Mouse (Mus musculus): ENCODE data around the gene Xpo6. TPM values are rescaled to one million over a fixed set of nuclear protein-coding genes. Genes with fewer than 3 reads are reported as not detected.
A peak's percentile ranks its signal among the peaks of the same experiment; 100 is the strongest.

The Xpo6 gene
- polyA plus RNA-seq, 1 experiment from 2014 or later, result 27.6 TPM

- Histone ChIP-seq H3K9me3 (replicated peaks; ENCODE audit: control insufficient read depth, low read length) (no peaks in the 10 kb centered on the region), H3K4me3 (ENCODE audit: low read length) (no peak overlapping the region), H3K4me1 (ENCODE audit: control insufficient read depth, insufficient read depth, low read length) (peaks cover 11% of the 10 kb centered on the region), H3K27me3 (ENCODE audit: control insufficient read depth, insufficient read depth, low read length) (no peaks in the 10 kb centered on the region), H3K27ac (ENCODE audit: low read length) (peak overlapping the region; percentile 51), H3K36me3 (ENCODE audit: control insufficient read depth, insufficient read depth) (peaks cover 22% of the 10 kb centered on the region), H3K9ac (ENCODE audit: low read length) (peak overlapping the region; percentile 3; the same call in 1 of the 2 replicates), H3K4me2 (ENCODE audit: low read depth, low read length) (no peak overlapping the region)
- WGBS, result 23% methylated on average over 3 of the region's 3 CpGs
- no peak for ATAC-seq (replicated peaks; ENCODE audit: extremely low read depth, insufficient read depth, low FRiP score)
Observed at GRCm38 (mm10) chr7:126167426-126167825, 32.9 kb downstream of the Xpo6 start.

GRCm38 (mm10) chr7:126166571-126166970 is 33.7 kb downstream of the Xpo6 start:
- peaks cover 16% of the 10 kb centered on the region for H3K36me3 ChIP-seq (ENCODE audit: control insufficient read depth, insufficient read depth)
- H3K9ac ChIP-seq (ENCODE audit: low read length), result no peak overlapping the region
- H3K4me1 ChIP-seq (ENCODE audit: control insufficient read depth, insufficient read depth, low read length), result peaks cover 11% of the 10 kb centered on the region
- H3K27ac ChIP-seq (ENCODE audit: low read length), result no peak overlapping the region; the same call in 1 of the 2 replicates
- no peaks in the 10 kb centered on the region for H3K27me3 ChIP-seq (ENCODE audit: control insufficient read depth, insufficient read depth, low read length)
- H3K4me2 ChIP-seq (ENCODE audit: low read depth, low read length), result no peak overlapping the region
- no peak for ATAC-seq (replicated peaks; ENCODE audit: extremely low read depth, insufficient read depth, low FRiP score)
- no peak overlapping the region for H3K4me3 ChIP-seq (ENCODE audit: low read length)
- H3K9me3 ChIP-seq (replicated peaks; ENCODE audit: control insufficient read depth, low read length), result no peaks in the 10 kb centered on the region

- peaks cover 29% of the 10 kb centered on the region for H3K36me3 ChIP-seq (ENCODE audit: control insufficient read depth, insufficient read depth)
- WGBS, result 91% methylated on average over 3 of the region's 3 CpGs
- ATAC-seq (replicated peaks; ENCODE audit: extremely low read depth, insufficient read depth, low FRiP score), result no peak
Observed at GRCm38 (mm10) chr7:126158238-126158637, 42.1 kb downstream of the Xpo6 start.

GRCm38 (mm10) chr7:126155746-126156145 is 44.6 kb downstream of the Xpo6 start:
- H3K27me3 ChIP-seq (ENCODE audit: control insufficient read depth, insufficient read depth, low read length), result no peaks in the 10 kb centered on the region
- H3K9me3 ChIP-seq (replicated peaks; ENCODE audit: control insufficient read depth, low read length), result no peaks in the 10 kb centered on the region
- H3K9ac ChIP-seq (ENCODE audit: low read length), result no peak overlapping the region
- no peak overlapping the region for H3K4me3 ChIP-seq (ENCODE audit: low read length)
- WGBS, result 75% methylated on average over 1 of the region's 1 CpGs
- no peaks in the 10 kb centered on the region for H3K4me1 ChIP-seq (ENCODE audit: control insufficient read depth, insufficient read depth, low read length)
- no peak overlapping the region for H3K27ac ChIP-seq (ENCODE audit: low read length)
- peaks cover 42% of the 10 kb centered on the region for H3K36me3 ChIP-seq (ENCODE audit: control insufficient read depth, insufficient read depth)
- no peak overlapping the region for H3K4me2 ChIP-seq (ENCODE audit: low read depth, low read length)
- ATAC-seq (replicated peaks; ENCODE audit: extremely low read depth, insufficient read depth, low FRiP score), result no peak

More at GRCm38 (mm10) chr7:126158238-126158637, 42.1 kb downstream of the Xpo6 start:
- Histone ChIP-seq H3K9me3 (replicated peaks; ENCODE audit: control insufficient read depth, low read length) (no peaks in the 10 kb centered on the region), H3K4me1 (ENCODE audit: control insufficient read depth, insufficient read depth, low read length) (no peaks in the 10 kb centered on the region), H3K4me2 (ENCODE audit: low read depth, low read length) (no peak overlapping the region), H3K27ac (ENCODE audit: low read length) (no peak overlapping the region), H3K27me3 (ENCODE audit: control insufficient read depth, insufficient read depth, low read length) (no peaks in the 10 kb centered on the region), H3K4me3 (ENCODE audit: low read length) (no peak overlapping the region), H3K9ac (ENCODE audit: low read length) (no peak overlapping the region)

DNA sequence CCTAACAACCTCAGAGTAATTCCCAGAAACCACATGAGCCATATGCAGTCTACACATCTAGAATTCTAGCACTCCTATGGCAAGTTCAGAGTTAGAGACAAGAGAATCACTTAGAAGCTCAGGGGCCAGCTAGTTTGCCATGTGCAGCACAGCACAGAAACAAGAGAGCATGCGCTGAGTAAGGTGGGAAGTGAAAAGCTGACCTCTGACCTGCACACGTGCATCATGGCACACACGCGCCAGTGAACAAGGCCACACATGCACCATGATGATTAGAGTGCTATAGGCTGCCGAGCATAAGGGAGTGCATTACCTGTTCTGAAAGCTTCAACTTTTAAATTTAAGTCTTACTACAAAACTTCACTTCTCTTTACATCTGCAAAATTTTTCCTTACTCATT is 45.6 kb downstream of the Xpo6 start:
- Histone ChIP-seq H3K4me3 (ENCODE audit: low read length) (no peak overlapping the region), H3K27me3 (ENCODE audit: control insufficient read depth, insufficient read depth, low read length) (no peaks in the 10 kb centered on the region), H3K9ac (ENCODE audit: low read length) (no peak overlapping the region), H3K36me3 (ENCODE audit: control insufficient read depth, insufficient read depth) (peaks cover 36% of the 10 kb centered on the region), H3K27ac (ENCODE audit: low read length) (no peak overlapping the region), H3K9me3 (replicated peaks; ENCODE audit: control insufficient read depth, low read length) (no peaks in the 10 kb centered on the region), H3K4me2 (ENCODE audit: low read depth, low read length) (no peak overlapping the region), H3K4me1 (ENCODE audit: control insufficient read depth, insufficient read depth, low read length) (no peaks in the 10 kb centered on the region)
- WGBS, result 87% methylated on average over 5 of the region's 5 CpGs
- ATAC-seq (replicated peaks; ENCODE audit: extremely low read depth, insufficient read depth, low FRiP score), result no peak

DNA sequence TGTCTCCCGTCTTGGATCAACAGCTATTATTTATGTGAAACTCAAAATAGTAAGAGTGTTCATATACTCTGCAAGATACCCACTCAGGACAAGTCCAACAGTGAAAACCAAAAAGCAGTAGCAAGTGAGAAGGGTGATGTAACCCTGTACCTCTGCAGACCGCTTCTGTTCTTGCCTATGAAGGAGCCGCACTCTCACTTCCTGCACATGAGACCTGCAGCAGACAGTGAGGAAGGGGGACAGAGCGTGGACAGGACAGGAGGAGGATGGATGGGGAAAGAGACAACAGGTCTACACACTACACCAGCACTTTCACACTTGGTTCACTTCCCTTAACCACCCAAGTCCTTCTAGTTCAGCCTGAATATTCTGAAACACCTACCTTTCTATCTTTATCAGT is 48.0 kb downstream of the Xpo6 start:
- H3K4me1 ChIP-seq (ENCODE audit: control insufficient read depth, insufficient read depth, low read length), result no peaks in the 10 kb centered on the region
- H3K27me3 ChIP-seq (ENCODE audit: control insufficient read depth, insufficient read depth, low read length), result no peaks in the 10 kb centered on the region
- H3K9ac ChIP-seq (ENCODE audit: low read length), result no peak overlapping the region
- no peak overlapping the region for H3K4me3 ChIP-seq (ENCODE audit: low read length)
- no peak for ATAC-seq (replicated peaks; ENCODE audit: extremely low read depth, insufficient read depth, low FRiP score)
- no peak overlapping the region for H3K4me2 ChIP-seq (ENCODE audit: low read depth, low read length)
- 85% methylated on average over 4 of the region's 4 CpGs for WGBS
- H3K27ac ChIP-seq (ENCODE audit: low read length), result no peak overlapping the region
- H3K36me3 ChIP-seq (ENCODE audit: control insufficient read depth, insufficient read depth), result peaks cover 36% of the 10 kb centered on the region
- H3K9me3 ChIP-seq (replicated peaks; ENCODE audit: control insufficient read depth, low read length), result no peaks in the 10 kb centered on the region

GRCm38 (mm10) chr7:126146156-126146555 is 54.1 kb downstream of the Xpo6 start:
- 83% methylated on average over 1 of the region's 1 CpGs for WGBS
- no peak overlapping the region for H3K4me3 ChIP-seq (ENCODE audit: low read length)
- no peaks in the 10 kb centered on the region for H3K9me3 ChIP-seq (replicated peaks; ENCODE audit: control insufficient read depth, low read length)
- H3K4me2 ChIP-seq (ENCODE audit: low read depth, low read length), result no peak overlapping the region
- H3K36me3 ChIP-seq (ENCODE audit: control insufficient read depth, insufficient read depth), result peaks cover 19% of the 10 kb centered on the region
- ATAC-seq (replicated peaks; ENCODE audit: extremely low read depth, insufficient read depth, low FRiP score), result no peak
- peaks cover 5% of the 10 kb centered on the region for H3K4me1 ChIP-seq (ENCODE audit: control insufficient read depth, insufficient read depth, low read length)
- H3K9ac ChIP-seq (ENCODE audit: low read length), result no peak overlapping the region
- H3K27me3 ChIP-seq (ENCODE audit: control insufficient read depth, insufficient read depth, low read length), result no peaks in the 10 kb centered on the region
- H3K27ac ChIP-seq (ENCODE audit: low read length), result no peak overlapping the region

GRCm38 (mm10) chr7:126144364-126144763 is 55.9 kb downstream of the Xpo6 start:
- Histone ChIP-seq H3K9me3 (replicated peaks; ENCODE audit: control insufficient read depth, low read length) (no peaks in the 10 kb centered on the region), H3K4me3 (ENCODE audit: low read length) (no peak overlapping the region), H3K4me1 (ENCODE audit: control insufficient read depth, insufficient read depth, low read length) (peaks cover 5% of the 10 kb centered on the region), H3K9ac (ENCODE audit: low read length) (no peak overlapping the region), H3K27me3 (ENCODE audit: control insufficient read depth, insufficient read depth, low read length) (no peaks in the 10 kb centered on the region), H3K4me2 (ENCODE audit: low read depth, low read length) (no peak overlapping the region), H3K36me3 (ENCODE audit: control insufficient read depth, insufficient read depth) (peaks cover 36% of the 10 kb centered on the region), H3K27ac (ENCODE audit: low read length) (no peak overlapping the region)
- WGBS, result 81% methylated on average over 2 of the region's 2 CpGs
- ATAC-seq (replicated peaks; ENCODE audit: extremely low read depth, insufficient read depth, low FRiP score), result no peak

DNA sequence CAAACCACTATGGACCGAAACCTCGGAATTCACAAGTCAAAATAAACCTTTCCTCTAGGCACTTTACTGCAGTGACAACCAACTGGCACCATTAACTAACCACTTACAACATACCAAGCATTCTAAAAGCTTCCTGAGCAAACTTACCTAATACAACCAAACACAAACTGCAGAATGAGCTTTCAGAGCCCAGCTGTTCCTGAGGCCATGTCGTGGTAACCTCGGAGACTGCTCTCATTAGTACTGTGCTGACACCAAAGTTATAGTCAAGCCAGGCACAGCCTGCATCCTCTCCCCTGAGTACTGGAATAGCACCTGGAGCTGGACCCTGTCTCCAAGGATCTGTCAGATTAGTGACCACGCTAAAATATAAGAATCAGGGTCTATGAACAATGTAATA is 62.5 kb downstream of the Xpo6 start:
- Histone ChIP-seq H3K36me3 (ENCODE audit: control insufficient read depth, insufficient read depth) (peaks cover 40% of the 10 kb centered on the region), H3K4me1 (ENCODE audit: control insufficient read depth, insufficient read depth, low read length) (no peaks in the 10 kb centered on the region), H3K27me3 (ENCODE audit: control insufficient read depth, insufficient read depth, low read length) (no peaks in the 10 kb centered on the region), H3K9me3 (replicated peaks; ENCODE audit: control insufficient read depth, low read length) (no peaks in the 10 kb centered on the region), H3K27ac (ENCODE audit: low read length) (no peak overlapping the region), H3K9ac (ENCODE audit: low read length) (no peak overlapping the region), H3K4me3 (ENCODE audit: low read length) (no peak overlapping the region), H3K4me2 (ENCODE audit: low read depth, low read length) (no peak overlapping the region)
- 86% methylated on average over 5 of the region's 5 CpGs for WGBS
- no peak for ATAC-seq (replicated peaks; ENCODE audit: extremely low read depth, insufficient read depth, low FRiP score)

DNA sequence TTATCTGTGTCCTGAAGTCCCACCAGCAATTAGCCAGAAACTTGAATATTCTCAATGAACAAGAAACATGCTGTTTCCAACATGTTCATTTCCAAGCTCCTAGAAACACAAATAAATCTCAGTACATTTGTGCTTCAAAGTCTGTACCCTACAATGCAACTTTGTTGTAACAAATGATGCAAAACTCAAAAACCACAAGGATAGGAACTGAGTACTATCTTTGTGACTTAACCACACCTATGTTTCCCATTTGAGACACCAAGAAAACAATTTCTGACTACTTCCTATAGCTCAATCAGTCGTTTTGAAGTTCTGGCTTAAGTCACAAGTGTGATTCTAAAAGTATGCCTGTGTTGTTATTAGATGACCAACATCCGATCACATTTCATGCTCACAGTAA is 64.9 kb downstream of the Xpo6 start:
- 71% methylated on average over 2 of the region's 2 CpGs for WGBS
- Histone ChIP-seq H3K36me3 (ENCODE audit: control insufficient read depth, insufficient read depth) (peaks cover 37% of the 10 kb centered on the region), H3K9me3 (replicated peaks; ENCODE audit: control insufficient read depth, low read length) (no peaks in the 10 kb centered on the region), H3K9ac (ENCODE audit: low read length) (no peak overlapping the region), H3K4me2 (ENCODE audit: low read depth, low read length) (no peak overlapping the region), H3K27me3 (ENCODE audit: control insufficient read depth, insufficient read depth, low read length) (no peaks in the 10 kb centered on the region), H3K4me3 (ENCODE audit: low read length) (no peak overlapping the region), H3K27ac (ENCODE audit: low read length) (no peak overlapping the region), H3K4me1 (ENCODE audit: control insufficient read depth, insufficient read depth, low read length) (no peaks in the 10 kb centered on the region)
- ATAC-seq (replicated peaks; ENCODE audit: extremely low read depth, insufficient read depth, low FRiP score), result no peak
